Mouse (Mus musculus) intestine, postnatal 0 days (tissue): ENCODE data around the gene Insm1. TPM values are rescaled to one million over a fixed set of nuclear protein-coding genes. Genes with fewer than 3 reads are reported as not detected.

ENCODE experiments used
- ATAC-seq: fragments of 200-750 bp; cut with Nextera tagmentation; 2 replicates; pipeline ENCODE4 v1.8.0; 2017; ENCODE audit warnings: mild to moderate bottlenecking, moderate TSS enrichment, moderate library complexity
- H3K27ac ChIP-seq: fragments of 300-500 bp; sonication (generic); 2 replicates; pipeline ENCODE4 v1.5.1; 2014; ENCODE audit warnings: mild to moderate bottlenecking, low read depth, low read length, moderate library complexity
- H3K27me3 ChIP-seq: fragments of 300-500 bp; sonication (generic); replicated peaks from 2 replicates; pipeline ENCODE4 v1.6.1; 2014; ENCODE audit warnings: low read length, mixed read lengths; ENCODE audit not compliant: control insufficient read depth, insufficient read depth
- H3K36me3 ChIP-seq: fragments of 300-500 bp; sonication (generic); 2 replicates; pipeline ENCODE4 v1.6.1; 2014; ENCODE audit warnings: mild to moderate bottlenecking, moderate library complexity; ENCODE audit not compliant: control insufficient read depth, insufficient read depth
- H3K4me1 ChIP-seq: fragments of 300-500 bp; sonication (generic); replicated peaks from 2 replicates; pipeline ENCODE4 v1.6.1; 2014; ENCODE audit warnings: antibody characterized with exemption, low read length, mixed read lengths; ENCODE audit not compliant: control insufficient read depth, insufficient read depth
- H3K4me2 ChIP-seq: fragments of 300-500 bp; sonication (generic); replicated peaks from 2 replicates; pipeline ENCODE4 v1.6.1; 2014; ENCODE audit warnings: low read depth, mild to moderate bottlenecking, moderate library complexity
- H3K4me3 ChIP-seq: fragments of 300-500 bp; sonication (generic); 2 replicates; pipeline ENCODE4 v1.5.1; 2014; ENCODE audit warnings: low read depth, low read length
- H3K9ac ChIP-seq: fragments of 300-500 bp; sonication (generic); 2 replicates; pipeline ENCODE4 v1.6.1; 2014; ENCODE audit warnings: mild to moderate bottlenecking, low read depth, low read length
- H3K9me3 ChIP-seq: fragments of 300-500 bp; sonication (generic); 2 replicates; pipeline ENCODE4 v1.6.1; 2016; ENCODE audit warnings: mixed run types; ENCODE audit not compliant: control insufficient read depth
- CTCF ChIP-seq: sonication (generic); IDR thresholded peaks from 2 replicates; pipeline ENCODE4 v1.5.1; 2016; ENCODE audit warnings: low read depth, mild to moderate bottlenecking, control low read depth, antibody characterized with exemption, moderate library complexity
- WGBS: fragments of 180-500 bp; shearing (Covaris S2); extraction: QIAGEN DNeasy Blood & Tissue Kit; methylation state at CpG from one replicate; pipeline ENCODE4 v1.1.7; 2014; 5-methylcytosine and 5-hydroxymethylcytosine counted together
- polyA plus RNA-seq: library from polyadenylated mRNA; unstranded; fragments of >200 nt; fragmentation: Nextera tagmentation; extraction: Ambion mirVana; gene quantifications from 2 replicates; pipeline ENCODE4 v1.2.1, GENCODE M21; 2015

The Insm1 gene
- polyA plus RNA-seq, 1 experiment from 2014 or later: 0.48 TPM

GRCm38 (mm10) chr2:146197947-146198346, 23.8 kb upstream of the Insm1 start:
- ATAC-seq: no peak
- TF ChIP-seq CTCF: no peak
- Histone ChIP-seq H3K4me3 (no peak overlapping the region), H3K9ac (no peak overlapping the region), H3K9me3 (no peaks in the 10 kb centered on the region), H3K27ac (no peak overlapping the region), H3K4me1 (no peaks in the 10 kb centered on the region), H3K27me3 (no peaks in the 10 kb centered on the region), H3K4me2 (no peak overlapping the region), H3K36me3 (no peaks in the 10 kb centered on the region)
- 59% methylated on average over 7 of the region's 7 CpGs for WGBS

- ATAC-seq: no peak
Observed at GRCm38 (mm10) chr2:146210968-146211367, 10.8 kb upstream of the Insm1 start.

GRCm38 (mm10) chr2:146214715-146215114, 7.0 kb upstream of the Insm1 start:
- ATAC-seq: peak; percentile 19; the same call in 1 of the 2 replicates
- no peak overlapping the region for H3K27ac ChIP-seq
- WGBS: 3% methylated on average over 9 of the region's 9 CpGs

More at GRCm38 (mm10) chr2:146210968-146211367, 10.8 kb upstream of the Insm1 start:
- Histone ChIP-seq H3K4me1 (no peaks in the 10 kb centered on the region), H3K9me3 (no peaks in the 10 kb centered on the region), H3K4me2 (no peak overlapping the region), H3K27ac (no peak overlapping the region), H3K9ac (no peak overlapping the region), H3K27me3 (peaks cover 19% of the 10 kb centered on the region), H3K4me3 (no peak overlapping the region), H3K36me3 (no peaks in the 10 kb centered on the region)
- 54% methylated on average over 4 of the region's 4 CpGs for WGBS
- TF ChIP-seq CTCF: no peak

DNA sequence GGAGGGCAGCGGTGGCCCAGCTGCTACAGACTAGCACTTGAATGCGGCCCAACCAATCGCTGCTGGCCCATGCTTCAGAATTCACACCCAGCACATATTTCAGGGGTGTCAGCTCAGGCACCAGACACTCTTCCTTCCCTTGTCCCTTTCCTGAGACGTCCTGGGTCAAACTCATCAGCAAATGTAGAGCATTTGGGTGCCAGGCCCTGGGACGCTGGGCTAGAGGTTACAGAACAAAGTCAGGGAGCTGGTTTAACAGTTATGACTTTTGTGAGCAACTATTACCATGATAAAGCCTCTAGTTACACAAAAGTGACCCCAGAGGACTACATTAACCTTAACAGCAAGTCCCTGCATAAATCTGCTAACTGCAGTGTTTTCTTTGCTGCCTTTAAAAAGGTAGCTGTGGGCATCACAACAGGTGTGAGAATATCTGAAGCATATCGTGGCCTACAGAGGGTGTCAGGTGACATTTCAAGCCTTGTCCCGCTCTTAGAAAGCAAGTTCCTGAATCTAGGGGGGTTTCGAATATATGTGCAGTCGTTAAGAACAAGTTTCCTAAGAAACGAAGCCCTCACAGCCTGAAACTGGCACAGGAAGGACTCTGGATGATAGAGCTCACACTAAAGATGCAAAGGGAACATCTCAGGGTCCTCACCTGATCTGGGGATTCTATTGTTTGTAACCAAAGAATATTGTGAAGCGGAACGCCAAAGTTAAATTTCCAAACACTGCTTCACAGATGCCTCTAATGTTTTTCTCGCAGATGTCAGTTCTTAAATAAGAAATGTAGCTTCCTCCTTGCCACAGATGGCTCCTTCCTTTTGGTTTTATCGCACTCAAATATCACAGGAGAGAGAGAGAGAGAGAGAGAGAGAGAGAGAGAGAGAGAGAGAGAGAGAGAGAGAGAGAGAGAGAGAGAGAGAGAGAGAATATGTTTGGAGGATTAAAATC, 5.3 kb upstream of the Insm1 start:
- WGBS: 24% methylated on average over 14 of the region's 14 CpGs
- no peak for ATAC-seq
- H3K9ac ChIP-seq: no peak overlapping the region

More at GRCm38 (mm10) chr2:146214715-146215114, 7.0 kb upstream of the Insm1 start:
- Histone ChIP-seq H3K36me3 (no peaks in the 10 kb centered on the region), H3K4me3 (no peak overlapping the region), H3K9me3 (no peaks in the 10 kb centered on the region), H3K4me1 (no peaks in the 10 kb centered on the region; the same call in 1 of the 2 replicates), H3K27me3 (peaks cover 52% of the 10 kb centered on the region), H3K9ac (no peak overlapping the region), H3K4me2 (no peak overlapping the region)
- TF ChIP-seq CTCF: peak; percentile 87

DNA sequence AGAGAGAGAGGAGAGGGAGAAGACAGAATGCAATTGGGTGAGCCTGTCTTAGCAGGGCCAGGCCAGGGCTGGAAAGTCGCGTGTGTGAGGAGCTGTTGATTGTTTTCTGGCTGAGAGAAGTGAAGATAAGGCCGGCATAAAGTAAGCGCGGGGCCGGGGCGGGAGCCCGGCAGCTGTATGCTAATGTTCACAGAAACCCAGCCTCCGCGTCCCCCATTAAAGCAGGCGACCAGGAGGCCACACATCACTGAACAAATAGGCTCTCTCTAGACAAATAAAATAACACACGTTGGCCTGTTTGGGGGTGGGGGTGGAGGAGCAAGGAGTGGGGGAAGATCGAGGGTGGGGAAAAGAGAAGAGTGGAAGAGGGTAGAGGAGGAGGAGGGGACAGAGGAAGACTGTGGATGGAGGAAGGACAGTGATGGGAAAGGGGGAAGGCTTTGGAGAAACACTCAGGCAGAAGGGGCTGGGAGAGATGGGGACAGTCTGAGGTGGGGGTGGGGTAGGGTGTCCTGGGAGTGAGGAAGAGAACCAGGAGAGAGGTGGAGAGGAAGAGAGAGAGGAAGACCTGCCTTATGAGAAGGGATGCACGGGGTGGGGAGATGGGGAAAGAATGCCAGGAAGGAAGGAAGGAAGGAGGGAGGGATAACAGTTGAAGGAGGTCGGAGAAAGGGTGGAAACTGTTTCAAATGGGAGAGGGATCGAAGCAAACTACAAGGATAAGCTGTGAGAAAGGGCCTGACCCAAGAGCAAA, 4.3 kb upstream of the Insm1 start:
- no peak for TF ChIP-seq CTCF
- no peaks in the 10 kb centered on the region for H3K9me3 ChIP-seq
- H3K36me3 ChIP-seq: no peaks in the 10 kb centered on the region
- no peak overlapping the region for H3K27ac ChIP-seq
- H3K4me2 ChIP-seq: no peak overlapping the region
- H3K9ac ChIP-seq: no peak overlapping the region
- H3K4me3 ChIP-seq: no peak overlapping the region
- peaks cover 73% of the 10 kb centered on the region for H3K27me3 ChIP-seq
- ATAC-seq: no peak
- 1% methylated on average over 16 of the region's 16 CpGs for WGBS
- H3K4me1 ChIP-seq: peaks cover 9% of the 10 kb centered on the region

More for the DNA sequence above, 5.3 kb upstream of the Insm1 start:
- H3K9me3 ChIP-seq: no peaks in the 10 kb centered on the region
- H3K27me3 ChIP-seq: peaks cover 64% of the 10 kb centered on the region
- no peak overlapping the region for H3K4me2 ChIP-seq
- H3K36me3 ChIP-seq: no peaks in the 10 kb centered on the region
- no peak overlapping the region for H3K4me3 ChIP-seq
- peaks cover 6% of the 10 kb centered on the region for H3K4me1 ChIP-seq
- no peak for TF ChIP-seq CTCF
- H3K27ac ChIP-seq: no peak overlapping the region

DNA sequence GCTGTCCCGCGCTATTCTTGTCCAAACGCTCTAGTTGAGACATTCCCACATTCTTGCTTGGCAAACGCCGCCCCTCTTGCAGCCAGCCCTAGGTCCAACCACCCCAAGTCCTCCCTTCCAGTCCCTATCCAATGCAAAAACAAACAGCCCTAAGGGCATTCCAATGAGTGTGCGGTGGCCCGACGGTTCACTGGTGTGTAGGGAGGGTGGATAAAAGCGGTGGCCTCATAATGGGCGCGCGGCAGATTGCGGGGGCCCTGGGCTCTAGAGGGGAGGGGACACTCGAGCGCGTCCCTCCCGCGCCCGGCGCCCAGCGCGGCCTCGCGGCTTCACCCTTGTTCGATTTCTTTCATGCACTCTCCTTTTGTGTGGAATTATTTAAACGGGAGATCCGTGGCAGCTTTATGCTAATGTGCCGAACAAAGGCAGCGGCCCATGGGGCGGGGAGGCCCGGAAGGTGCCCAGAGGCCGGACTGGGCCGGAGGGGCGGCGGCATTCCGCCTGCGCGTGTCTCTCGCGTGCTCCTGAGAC, 3.5 kb upstream of the Insm1 start:
- Histone ChIP-seq H3K27me3 (peaks cover 81% of the 10 kb centered on the region), H3K27ac (no peak overlapping the region), H3K36me3 (no peaks in the 10 kb centered on the region), H3K9me3 (no peaks in the 10 kb centered on the region), H3K4me3 (peak overlapping the region; percentile 16), H3K9ac (no peak overlapping the region), H3K4me2 (peak overlapping the region; percentile 53), H3K4me1 (peaks cover 9% of the 10 kb centered on the region)
- no peak for ATAC-seq
- TF ChIP-seq CTCF: no peak
- WGBS: 1% methylated on average over 40 of the region's 40 CpGs
